Comparison of ENCODE assay signal across 8 mouse cellular contexts in the genomic region with DNA sequence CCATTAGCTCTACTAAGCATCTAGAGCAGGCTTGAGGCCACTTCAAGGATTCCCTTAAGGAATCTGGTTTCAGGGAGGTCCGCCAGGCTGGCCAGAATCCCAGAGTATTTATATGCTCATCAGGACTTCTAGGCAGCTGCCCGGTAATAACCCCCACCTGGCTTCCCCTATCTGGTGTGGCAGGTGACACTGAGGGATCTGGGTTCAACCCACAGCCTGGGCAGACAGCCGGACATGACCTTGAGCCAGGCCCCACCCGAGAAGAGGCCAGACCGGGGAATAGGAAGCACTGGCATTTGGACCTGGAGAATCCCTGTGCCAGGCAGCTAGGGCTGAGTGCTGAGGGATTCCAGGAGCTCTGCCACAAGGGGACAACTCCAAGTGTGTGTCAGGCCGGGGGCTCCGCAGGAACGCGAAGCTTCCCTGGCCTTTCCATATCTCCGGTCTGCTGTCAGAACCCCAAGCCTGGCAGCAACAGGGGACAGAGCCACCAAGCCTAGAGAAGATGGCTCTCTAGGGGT. TPM values are rescaled to one million over a fixed set of nuclear protein-coding genes. Genes with fewer than 3 reads are reported as not detected.
DNase-seq lines count a peak whose midpoint lies in the region; ATAC-seq lines count a peak whose summit lies in the region.

No protein-coding gene starts in this region.

- H3K36me3 ChIP-seq in forebrain, embryonic 10.5 days (replicated peaks) = peaks cover 11% of the 10 kb centered on the region
- peaks cover 15% of the 10 kb centered on the region for H3K36me3 ChIP-seq in heart, embryonic 15.5 days
- peaks cover 17% of the 10 kb centered on the region; the same call in 1 of the 2 replicates for H3K36me3 ChIP-seq in macrophage (ENCODE audit: inconsistent target)

- H3K4me2 ChIP-seq in heart, embryonic 15.5 days = peak overlapping the region; percentile 76

- 2% methylated on average over 10 of the region's 10 CpGs for WGBS in forebrain, embryonic 10.5 days
- WGBS in heart, embryonic 15.5 days = 1% methylated on average over 10 of the region's 10 CpGs
- 1% methylated on average over 10 of the region's 10 CpGs for WGBS in macrophage (ENCODE audit: missing documents)

- peak overlapping the region; percentile 92 for H3K9ac ChIP-seq in heart, embryonic 15.5 days

- H3K27me3 ChIP-seq in forebrain, embryonic 10.5 days (ENCODE audit: poor library complexity, severe bottlenecking) = no peaks in the 10 kb centered on the region
- no peaks in the 10 kb centered on the region for H3K27me3 ChIP-seq in heart, embryonic 15.5 days

- no peaks in the 10 kb centered on the region for H3K9me3 ChIP-seq in forebrain, embryonic 10.5 days
- H3K9me3 ChIP-seq in heart, embryonic 15.5 days (replicated peaks) = no peaks in the 10 kb centered on the region

- H3K4me3 ChIP-seq in forebrain, embryonic 10.5 days = peak overlapping the region; percentile 87
- H3K4me3 ChIP-seq in heart, embryonic 15.5 days = peak overlapping the region; percentile 98
- H3K4me3 ChIP-seq in macrophage (ENCODE audit: inconsistent target) = peak overlapping the region; percentile 100

- H3K79me2 ChIP-seq in macrophage (ENCODE audit: inconsistent target) = peaks cover 57% of the 10 kb centered on the region

- peak; percentile 21 for ATAC-seq in frontal cortex, adult (ENCODE audit: low TSS enrichment)
- ATAC-seq in heart, embryonic 15.5 days (replicated peaks; ENCODE audit: insufficient number of reproducible peaks, insufficient read depth, low FRiP score, low read depth) = peak; percentile 67

- peak overlapping the region; percentile 89 for H3K27ac ChIP-seq in forebrain, embryonic 10.5 days
- H3K27ac ChIP-seq in heart, embryonic 15.5 days = peak overlapping the region; percentile 93
- peak overlapping the region; percentile 64 for H3K27ac ChIP-seq in macrophage

- peaks cover 16% of the 10 kb centered on the region for H3K4me1 ChIP-seq in forebrain, embryonic 10.5 days
- peaks cover 19% of the 10 kb centered on the region for H3K4me1 ChIP-seq in heart, embryonic 15.5 days (replicated peaks)

- no peak for DNase-seq in frontal cortex, postnatal 25 days (ENCODE audit: low spot score in 2 of 2)
- peak; percentile 32 for DNase-seq in c-Kit-negative CD71-positive TER-119-positive erythroid progenitor cells, embryonic 14.5 days (ENCODE audit: low read depth, low spot score)
- peak; percentile 33 for DNase-seq in forebrain, embryonic 10.5 days (ENCODE audit: extremely low spot score, low spot score)
- peak; percentile 47 for DNase-seq in kidney, postnatal 10 days
- DNase-seq in spleen, postnatal 36 days (ENCODE audit: low spot score in 2 of 2) = peak; percentile 15

RNA-seq across cellular contexts. Expression of a gene that starts 0.8 kb away (rescaled TPM):
- polyA plus RNA-seq in forebrain, embryonic 10.5 days (2016; fragmentation: Nextera tagmentation; extraction: Ambion mirVana) = 4.4 and 5.8 TPM in 2 replicates
- 6.9 and 7.3 TPM in 2 replicates for polyA plus RNA-seq in heart, embryonic 15.5 days (2015; fragmentation: Nextera tagmentation; extraction: Ambion mirVana)
- 100 to 1,000 TPM; 195 to 794 (median 326) TPM for total RNA-seq in macrophage (2018; cell fraction: chromatin; rRNA removed)
- 10 to 100 TPM; 22.8 to 49.5 (median 35.7) TPM for total RNA-seq in macrophage (2018; cell fraction: cytosol; rRNA removed)
- total RNA-seq in macrophage (2018; cell fraction: nucleus; rRNA removed) = 100 to 1,000 TPM in 16 of 26 experiments, 10 to 100 TPM in 10; 78.6 to 356 (median 119) TPM
- polyA plus RNA-seq in macrophage (2018) = 28.8 to 76.6 TPM (median 37.9 TPM) in 3 replicates

RNA-seq across cellular contexts. Expression of a gene that starts 52.6 kb away (rescaled TPM):
- polyA plus RNA-seq in forebrain, embryonic 10.5 days (2016; fragmentation: Nextera tagmentation; extraction: Ambion mirVana) = 2.1 and 2.5 TPM in 2 replicates
- 2.9 and 6.0 TPM in 2 replicates for polyA plus RNA-seq in heart, embryonic 15.5 days (2015; fragmentation: Nextera tagmentation; extraction: Ambion mirVana)
- total RNA-seq in macrophage (2018; cell fraction: chromatin; rRNA removed) = 100 to 1,000 TPM; 113 to 961 (median 353) TPM
- total RNA-seq in macrophage (2018; cell fraction: cytosol; rRNA removed) = 1,000 to 10,000 TPM in 2 of 26 experiments, 100 to 1,000 TPM in 24; 241 to 1,186 (median 606) TPM
- total RNA-seq in macrophage (2018; cell fraction: nucleus; rRNA removed) = 1,000 to 10,000 TPM in 7 of 26 experiments, 100 to 1,000 TPM in 19; 164 to 1,820 (median 786) TPM
- 132 to 265 TPM (median 207 TPM) in 3 replicates for polyA plus RNA-seq in macrophage (2018)

Comparison
In these comparisons a context has a peak if more than half of its experiments do, and no peak if none do; other contexts are left out.
1. DNase-seq: peak in c-Kit-negative CD71-positive TER-119-positive erythroid progenitor cells, embryonic 14.5 days (single experiment), forebrain, embryonic 10.5 days (single experiment), kidney, postnatal 10 days (single experiment) and spleen, postnatal 36 days (2 of 2); none in frontal cortex, postnatal 25 days (0 of 2).
2. RNA of a gene that starts 52.6 kb away (polyA plus RNA-seq): 132 to 265 TPM in macrophage; 2.9 to 6.0 TPM in heart, embryonic 15.5 days and 2.1 to 2.5 TPM in forebrain, embryonic 10.5 days; every median in the first group is over 10 times any median in the second.
3. Peak in every context shown above with its lines, with median percentiles within 50 percentile points of each other: H3K27ac ChIP-seq and H3K4me3 ChIP-seq.